Mouse (Mus musculus) stomach, embryonic 15.5 days (tissue): ENCODE measurements around the gene Mat2a. TPM values are rescaled to one million over a fixed set of nuclear protein-coding genes. Genes with fewer than 3 reads are reported as not detected.
"Not testable (repeated sequence)": the region's sequence is repeated elsewhere in the genome, so short reads cannot be mapped to it uniquely, and the experiment has no call there.

Experiments
- ATAC-seq: fragments of 200-750 bp; cut with Nextera tagmentation; 2 replicates; pipeline ENCODE4 v1.8.0; 2017; ENCODE audit warnings: low read depth, moderate number of reproducible peaks, moderate TSS enrichment; ENCODE audit not compliant: insufficient read depth, low FRiP score
- H3K27ac ChIP-seq: fragments of 300-500 bp; sonication (generic); 2 replicates; pipeline ENCODE4 v1.5.1; 2015; ENCODE audit warnings: mild to moderate bottlenecking, inconsistent platforms
- H3K27me3 ChIP-seq: fragments of 300-500 bp; sonication (generic); replicated peaks from 2 replicates; pipeline ENCODE4 v1.6.1; 2015; ENCODE audit warnings: inconsistent platforms
- H3K36me3 ChIP-seq: fragments of 300-500 bp; sonication (generic); 2 replicates; pipeline ENCODE4 v1.6.1; 2015; ENCODE audit warnings: inconsistent platforms
- H3K4me1 ChIP-seq: fragments of 300-500 bp; sonication (generic); 2 replicates; pipeline ENCODE4 v1.6.1; 2015; ENCODE audit warnings: inconsistent platforms
- H3K4me2 ChIP-seq: fragments of 300-500 bp; sonication (generic); 2 replicates; pipeline ENCODE4 v1.6.1; 2015; ENCODE audit warnings: mild to moderate bottlenecking, inconsistent platforms
- H3K4me3 ChIP-seq: fragments of 300-500 bp; sonication (generic); replicated peaks from 2 replicates; pipeline ENCODE4 v1.5.1; 2015; ENCODE audit warnings: inconsistent platforms
- H3K9ac ChIP-seq: fragments of 300-500 bp; sonication (generic); 2 replicates; pipeline ENCODE4 v1.6.1; 2015; ENCODE audit warnings: inconsistent platforms
- H3K9me3 ChIP-seq: fragments of 300-500 bp; sonication (generic); 2 replicates; pipeline ENCODE4 v1.6.1; 2016; ENCODE audit warnings: inconsistent platforms
- WGBS: fragments of 180-500 bp; shearing (Covaris S2); methylation state at CpG from one replicate; pipeline ENCODE4 v1.1.7; 2015; 5-methylcytosine and 5-hydroxymethylcytosine counted together
- polyA plus RNA-seq: library from polyadenylated mRNA; unstranded; fragments of >200 nt; fragmentation: Nextera tagmentation; extraction: Ambion mirVana; gene quantifications from 2 replicates; pipeline ENCODE4 v1.2.1, GENCODE M21; 2015

Gene Mat2a
- 284 and 306 TPM in 2 replicates for polyA plus RNA-seq

DNA sequence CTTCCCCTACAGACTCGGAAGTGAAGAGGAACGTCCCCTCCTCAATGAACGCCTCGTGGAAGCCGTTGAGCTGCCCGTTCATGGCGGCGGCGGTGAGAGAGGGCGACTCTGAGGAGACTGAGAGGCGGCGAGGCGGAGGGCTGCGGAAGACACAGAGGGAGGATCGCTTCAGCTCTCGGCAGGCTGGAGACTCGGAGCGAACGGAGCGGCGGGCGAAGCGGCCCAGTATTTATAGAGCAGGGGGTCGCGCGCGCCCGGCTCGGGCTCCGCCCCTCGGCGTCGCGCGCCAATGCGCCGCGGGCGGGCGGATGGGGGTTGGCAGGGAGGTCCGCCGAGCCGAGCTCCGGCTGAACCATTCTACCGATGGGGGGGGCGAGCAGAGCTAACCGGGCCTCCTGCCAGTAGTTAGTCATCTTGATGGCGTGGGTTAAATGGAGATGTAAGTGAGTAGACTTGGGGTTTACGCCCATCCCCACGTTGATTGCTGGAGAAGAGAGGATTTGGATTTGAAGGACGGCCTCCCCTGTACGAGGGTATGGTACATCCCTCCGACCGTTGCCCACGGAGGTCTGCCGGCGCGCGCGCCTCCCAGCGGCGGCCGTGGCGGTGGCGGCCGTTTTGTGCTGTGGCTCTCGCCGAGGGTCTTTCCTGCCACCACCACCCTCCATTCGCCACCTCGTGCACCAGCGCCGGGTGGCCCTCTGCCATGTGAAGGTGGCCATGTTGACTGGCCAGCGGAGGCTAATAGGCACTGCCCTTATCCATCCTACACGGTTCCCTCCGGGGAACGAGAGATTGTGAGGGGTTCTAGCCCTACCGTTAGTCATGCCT is at the start of gene Mat2a:
Mat2a (minus strand) TSS at position 204 of the 831 bp plus-strand sequence.
- peak within 1 kb of the TSS; percentile 100 for H3K9ac ChIP-seq
- peak within 1 kb of the TSS; percentile 100 for H3K27ac ChIP-seq
- WGBS = under 1% methylated on average over 76 of the region's 77 CpGs
- peaks cover 20% of the 10 kb centered on the region for H3K36me3 ChIP-seq
- peaks cover 15% of the 10 kb centered on the region for H3K4me1 ChIP-seq
- H3K4me2 ChIP-seq = peak within 1 kb of the TSS; percentile 83
- peak within 1 kb of the TSS; percentile 99 for H3K4me3 ChIP-seq
- H3K9me3 ChIP-seq = no peaks in the 10 kb centered on the region
- H3K27me3 ChIP-seq = no peaks in the 10 kb centered on the region
- peak; percentile 89 for ATAC-seq

DNA sequence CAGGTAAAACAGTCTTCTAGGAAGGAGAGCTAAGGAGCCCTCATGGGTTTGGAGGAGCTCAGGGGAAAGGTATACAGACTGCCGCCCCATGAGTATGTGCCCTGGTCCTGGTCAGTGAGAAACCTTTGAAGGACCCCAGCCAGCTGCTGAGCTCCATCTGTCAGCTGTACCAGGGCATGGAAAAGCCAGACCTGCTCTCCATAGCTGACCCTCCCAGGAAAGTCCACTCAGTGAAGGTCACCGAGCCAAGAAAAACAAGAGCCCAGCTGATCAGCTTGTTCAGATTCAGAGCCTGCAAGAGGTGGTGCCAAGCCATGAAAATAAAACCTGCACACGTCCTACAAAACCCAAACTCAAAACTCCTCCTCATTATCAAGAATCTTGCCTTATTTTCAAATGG is 49.5 kb upstream of the Mat2a start:
- ATAC-seq = no peak

DNA sequence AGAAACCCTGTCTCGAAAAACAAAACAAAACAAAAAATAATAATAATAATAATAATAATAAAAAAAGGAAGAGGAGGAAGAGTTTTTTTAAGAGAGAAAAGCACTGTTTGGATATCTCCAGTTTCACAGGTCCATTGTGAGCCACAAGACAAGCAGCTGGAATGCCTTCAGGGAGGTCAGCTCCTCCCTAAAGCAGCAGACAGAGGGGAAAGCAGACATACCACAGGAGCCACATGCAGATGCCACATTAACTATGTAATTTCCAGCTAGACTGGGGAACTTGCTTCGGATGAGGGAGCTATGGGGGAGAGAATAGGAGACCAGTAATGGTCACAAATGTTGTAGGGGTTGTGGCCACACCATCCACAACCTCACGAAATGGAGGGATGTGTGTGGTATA is 47.9 kb upstream of the Mat2a start:
- Histone ChIP-seq H3K9me3 (no peaks in the 10 kb centered on the region), H3K36me3 (no peaks in the 10 kb centered on the region), H3K4me1 (no peaks in the 10 kb centered on the region), H3K4me3 (no peak overlapping the region), H3K27me3 (no peaks in the 10 kb centered on the region), H3K4me2 (no peak overlapping the region), H3K9ac (no peak overlapping the region), H3K27ac (no peak overlapping the region)
- WGBS = 56% methylated on average over 3 of the region's 3 CpGs
- ATAC-seq = no peak

More for the DNA sequence above, 49.5 kb upstream of the Mat2a start:
- WGBS = 55% methylated on average over 3 of the region's 3 CpGs
- Histone ChIP-seq H3K4me1 (no peaks in the 10 kb centered on the region), H3K9ac (no peak overlapping the region), H3K9me3 (no peaks in the 10 kb centered on the region), H3K4me2 (no peak overlapping the region), H3K36me3 (no peaks in the 10 kb centered on the region), H3K27ac (no peak overlapping the region), H3K27me3 (no peaks in the 10 kb centered on the region), H3K4me3 (no peak overlapping the region)

DNA sequence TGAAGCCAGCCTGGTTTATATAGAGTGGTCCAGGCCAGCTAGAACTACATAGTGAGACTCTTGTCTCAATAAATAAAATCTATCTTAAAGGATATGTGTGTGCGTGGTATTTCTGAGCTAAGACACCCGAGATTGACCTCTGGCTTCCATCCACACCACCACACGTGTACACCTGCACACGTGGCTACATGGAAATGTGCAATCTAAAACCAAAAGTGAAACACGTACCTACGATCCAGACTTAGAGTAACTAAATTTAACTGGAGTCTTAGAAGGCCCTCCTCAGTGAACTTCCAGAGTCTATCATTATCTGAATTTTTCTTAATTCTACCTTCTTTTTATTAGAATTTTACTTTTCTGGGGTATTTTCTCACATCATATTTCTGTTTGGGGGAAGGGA is 46.9 kb upstream of the Mat2a start:
- ATAC-seq = no peak
- Histone ChIP-seq H3K9ac (no peak overlapping the region), H3K4me1 (no peaks in the 10 kb centered on the region)

DNA sequence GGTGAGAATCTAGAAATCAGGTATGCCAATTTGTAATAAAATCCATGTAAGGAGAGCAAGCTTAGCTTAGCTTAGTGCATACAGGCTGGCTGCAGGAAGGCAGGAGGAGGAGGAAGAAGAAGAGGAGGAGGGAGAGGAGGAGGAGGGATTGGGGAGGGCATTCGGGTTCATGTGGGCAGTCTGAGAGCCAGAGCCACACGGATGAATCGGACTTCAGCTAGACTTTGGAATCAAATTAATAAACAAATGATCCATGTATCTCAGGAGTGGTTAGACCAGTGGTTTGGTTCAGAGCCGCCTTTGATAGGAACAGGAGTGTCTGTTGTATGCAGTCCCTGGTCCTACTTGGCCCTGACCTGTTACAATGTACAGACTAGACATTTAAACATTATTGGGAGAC is 45.5 kb upstream of the Mat2a start:
- Histone ChIP-seq H3K27ac (no peak overlapping the region), H3K4me3 (no peak overlapping the region), H3K4me1 (no peaks in the 10 kb centered on the region), H3K9me3 (no peaks in the 10 kb centered on the region), H3K27me3 (no peaks in the 10 kb centered on the region), H3K4me2 (no peak overlapping the region), H3K9ac (no peak overlapping the region), H3K36me3 (no peaks in the 10 kb centered on the region)
- ATAC-seq = no peak
- 50% methylated on average over 4 of the region's 4 CpGs for WGBS

More for the DNA sequence above, 46.9 kb upstream of the Mat2a start:
- 83% methylated on average over 6 of the region's 6 CpGs for WGBS
- no peaks in the 10 kb centered on the region for H3K9me3 ChIP-seq
- no peak overlapping the region for H3K27ac ChIP-seq
- no peaks in the 10 kb centered on the region for H3K36me3 ChIP-seq
- H3K4me2 ChIP-seq = no peak overlapping the region
- no peak overlapping the region for H3K4me3 ChIP-seq
- H3K27me3 ChIP-seq = no peaks in the 10 kb centered on the region

DNA sequence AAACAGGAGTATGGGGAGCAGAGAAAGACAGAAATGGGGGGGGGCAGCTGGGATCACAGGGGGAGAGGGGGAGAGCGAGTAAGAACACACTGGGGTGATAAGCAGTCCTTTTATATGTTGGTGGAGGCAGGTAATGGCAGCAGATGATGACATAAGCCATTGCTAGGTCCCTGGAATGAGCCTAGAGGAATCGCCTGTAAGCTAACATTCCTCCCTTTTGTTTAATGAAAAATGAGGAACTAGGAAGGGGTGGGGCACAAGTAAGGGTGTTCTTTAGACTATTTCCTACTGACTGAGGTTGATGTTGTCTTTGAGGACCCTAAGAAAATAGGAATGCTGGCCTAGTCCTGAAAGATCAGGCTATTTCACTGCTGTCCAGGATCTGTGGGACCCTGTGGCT is 42.8 kb upstream of the Mat2a start:
- Histone ChIP-seq H3K27ac (no peak overlapping the region), H3K9me3 (no peaks in the 10 kb centered on the region), H3K27me3 (no peaks in the 10 kb centered on the region), H3K4me2 (no peak overlapping the region), H3K36me3 (no peaks in the 10 kb centered on the region), H3K4me1 (no peaks in the 10 kb centered on the region), H3K9ac (no peak overlapping the region), H3K4me3 (no peak overlapping the region)
- WGBS = 59% methylated on average over 2 of the region's 2 CpGs
- no peak for ATAC-seq

DNA sequence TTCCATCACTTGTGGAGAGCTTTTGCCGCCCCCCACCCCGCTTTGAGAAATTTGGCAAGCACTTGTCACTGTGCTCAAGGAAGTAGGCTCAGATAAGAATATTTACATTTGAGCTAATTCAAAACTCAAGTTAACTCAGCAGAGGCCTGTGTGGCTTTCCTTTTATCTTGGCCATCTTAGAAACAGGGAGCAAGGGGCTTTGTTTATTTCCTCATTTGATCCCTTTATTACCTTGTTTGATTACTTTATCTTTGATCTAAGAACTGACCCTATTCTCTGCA is 41.0 kb upstream of the Mat2a start:
- H3K36me3 ChIP-seq = no peaks in the 10 kb centered on the region
- no peak for ATAC-seq
- H3K4me3 ChIP-seq = no peak overlapping the region
- no peaks in the 10 kb centered on the region for H3K27me3 ChIP-seq
- WGBS = 62% methylated on average over 2 of the region's 2 CpGs
- H3K27ac ChIP-seq = no peak overlapping the region
- 0 out of 2 replicates have a peak, but pooled peaks cover 2% of the 10 kb centered on the region for H3K4me1 ChIP-seq
- H3K9me3 ChIP-seq = no peaks in the 10 kb centered on the region
- H3K9ac ChIP-seq = no peak overlapping the region
- no peak overlapping the region for H3K4me2 ChIP-seq

DNA sequence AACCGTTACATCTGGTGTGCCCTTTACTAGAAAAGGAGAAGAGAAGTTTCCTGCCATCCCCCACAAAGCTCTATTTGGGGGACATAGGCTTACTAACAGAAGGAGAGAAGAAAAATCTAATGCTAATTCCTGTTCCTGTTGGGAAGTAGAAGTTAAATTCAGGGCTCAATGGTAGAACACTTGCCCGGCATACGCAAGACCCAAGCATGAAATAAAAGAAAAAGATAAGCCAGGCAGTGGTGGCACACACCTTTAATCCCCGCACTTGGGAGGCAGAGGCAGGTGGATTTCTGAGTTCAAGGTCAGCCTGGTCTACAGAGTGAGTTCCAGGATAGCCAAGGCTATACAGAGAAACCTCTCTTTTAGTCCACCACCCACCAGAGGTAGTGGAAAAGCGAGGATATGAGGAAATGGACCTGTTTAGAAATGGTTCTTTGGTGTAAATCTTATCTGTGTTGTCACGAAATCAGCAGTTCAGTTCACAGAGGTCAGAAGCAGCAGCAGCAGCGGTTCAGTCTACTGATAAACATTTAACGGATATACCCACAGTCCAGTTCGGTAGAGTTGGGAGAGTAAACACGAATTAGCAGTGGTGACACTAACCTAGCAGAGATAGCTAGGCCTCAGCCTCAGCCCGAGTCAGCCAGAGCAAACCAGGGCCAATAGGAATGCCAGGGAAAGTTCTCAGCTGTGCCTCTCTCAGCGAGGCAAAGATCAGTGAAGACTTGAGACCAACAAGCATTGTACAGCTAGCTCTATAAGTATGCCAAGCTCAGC is 40.5 kb upstream of the Mat2a start:
- H3K27ac ChIP-seq = no peak overlapping the region
- H3K4me1 ChIP-seq = 0 out of 2 replicates have a peak, but pooled peaks cover 3% of the 10 kb centered on the region
- H3K4me2 ChIP-seq = no peak overlapping the region
- no peaks in the 10 kb centered on the region for H3K36me3 ChIP-seq
- no peak overlapping the region for H3K4me3 ChIP-seq
- no peaks in the 10 kb centered on the region for H3K9me3 ChIP-seq
- no peak overlapping the region for H3K9ac ChIP-seq
- ATAC-seq = no peak
- H3K27me3 ChIP-seq = no peaks in the 10 kb centered on the region
- 78% methylated on average over 12 of the region's 12 CpGs for WGBS

DNA sequence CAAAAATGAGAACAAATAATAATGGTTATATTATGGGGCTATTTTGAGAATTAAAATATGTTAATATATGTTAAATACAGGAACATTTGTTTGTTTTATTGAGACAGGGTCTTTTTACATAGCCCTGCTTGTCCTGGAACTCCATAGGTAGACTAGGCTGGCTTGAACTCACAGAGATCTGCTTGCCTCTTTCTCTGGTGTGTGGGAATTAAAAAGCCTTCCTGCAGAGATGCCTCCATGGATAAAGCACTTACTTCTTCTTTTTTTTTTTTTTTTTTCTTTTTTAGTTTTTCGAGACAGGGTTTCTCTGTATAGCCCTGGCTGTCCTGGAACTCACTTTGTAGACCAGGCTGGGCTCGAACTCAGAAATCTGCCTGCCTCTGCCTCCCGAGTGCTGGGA is 39.3 kb upstream of the Mat2a start:
- not testable (repeated sequence) for ATAC-seq, H3K36me3 ChIP-seq, H3K4me1 ChIP-seq, H3K27ac ChIP-seq, H3K4me3 ChIP-seq, H3K4me2 ChIP-seq, H3K9me3 ChIP-seq, H3K9ac ChIP-seq, H3K27me3 ChIP-seq
- 95% methylated on average over 3 of the region's 3 CpGs for WGBS

DNA sequence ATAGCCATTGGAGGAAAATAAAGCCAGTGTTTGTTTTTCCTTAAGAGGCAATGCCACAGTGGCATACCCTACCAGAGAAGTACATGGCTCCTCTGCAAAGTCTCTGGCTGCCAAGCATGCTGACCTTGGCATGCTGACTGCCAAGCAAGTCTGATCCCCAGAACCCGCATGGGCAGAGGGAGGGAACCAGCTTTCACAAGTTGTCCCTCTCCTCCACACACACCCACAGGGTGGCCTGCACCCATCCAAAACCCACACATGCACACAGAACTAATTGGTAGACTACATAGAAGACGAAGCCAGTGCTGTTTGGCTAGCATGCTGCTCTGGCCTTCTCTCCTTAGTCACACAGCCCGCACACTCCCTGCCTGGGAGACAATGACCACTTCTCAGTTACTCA is 38.3 kb upstream of the Mat2a start:
- Histone ChIP-seq H3K27me3 (no peaks in the 10 kb centered on the region), H3K27ac (no peak overlapping the region), H3K36me3 (no peaks in the 10 kb centered on the region), H3K4me1 (0 out of 2 replicates have a peak, but pooled peaks cover 8% of the 10 kb centered on the region), H3K4me3 (no peak overlapping the region), H3K9me3 (no peaks in the 10 kb centered on the region), H3K4me2 (no peak overlapping the region), H3K9ac (no peak overlapping the region)
- no peak for ATAC-seq
- WGBS = 89% methylated on average over 3 of the region's 3 CpGs

DNA sequence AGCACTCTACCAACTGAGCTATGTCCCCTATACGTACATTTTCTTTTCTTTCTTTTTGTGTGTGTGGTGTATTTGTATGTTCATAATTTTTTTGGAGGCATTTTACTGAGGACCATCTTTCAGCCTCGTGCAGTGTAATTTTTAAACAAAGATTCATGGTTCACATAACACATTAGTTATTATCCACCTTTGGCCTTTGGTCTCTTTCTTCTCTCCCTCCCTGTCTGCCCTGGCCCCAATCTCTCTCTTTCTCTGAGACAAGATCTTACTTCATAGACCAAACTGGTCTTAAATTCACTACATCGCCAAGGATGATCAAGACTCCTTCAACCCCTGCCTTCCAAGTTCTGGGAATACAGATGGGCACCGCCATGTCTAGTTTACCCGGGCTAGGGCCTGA is 37.5 kb upstream of the Mat2a start:
- Histone ChIP-seq H3K4me3 (no peak overlapping the region), H3K9ac (no peak overlapping the region), H3K36me3 (no peaks in the 10 kb centered on the region), H3K27ac (no peak overlapping the region), H3K4me2 (no peak overlapping the region), H3K4me1 (0 out of 2 replicates have a peak, but pooled peaks cover 8% of the 10 kb centered on the region), H3K27me3 (no peaks in the 10 kb centered on the region), H3K9me3 (no peaks in the 10 kb centered on the region)
- no peak for ATAC-seq
- WGBS = 83% methylated on average over 5 of the region's 5 CpGs

DNA sequence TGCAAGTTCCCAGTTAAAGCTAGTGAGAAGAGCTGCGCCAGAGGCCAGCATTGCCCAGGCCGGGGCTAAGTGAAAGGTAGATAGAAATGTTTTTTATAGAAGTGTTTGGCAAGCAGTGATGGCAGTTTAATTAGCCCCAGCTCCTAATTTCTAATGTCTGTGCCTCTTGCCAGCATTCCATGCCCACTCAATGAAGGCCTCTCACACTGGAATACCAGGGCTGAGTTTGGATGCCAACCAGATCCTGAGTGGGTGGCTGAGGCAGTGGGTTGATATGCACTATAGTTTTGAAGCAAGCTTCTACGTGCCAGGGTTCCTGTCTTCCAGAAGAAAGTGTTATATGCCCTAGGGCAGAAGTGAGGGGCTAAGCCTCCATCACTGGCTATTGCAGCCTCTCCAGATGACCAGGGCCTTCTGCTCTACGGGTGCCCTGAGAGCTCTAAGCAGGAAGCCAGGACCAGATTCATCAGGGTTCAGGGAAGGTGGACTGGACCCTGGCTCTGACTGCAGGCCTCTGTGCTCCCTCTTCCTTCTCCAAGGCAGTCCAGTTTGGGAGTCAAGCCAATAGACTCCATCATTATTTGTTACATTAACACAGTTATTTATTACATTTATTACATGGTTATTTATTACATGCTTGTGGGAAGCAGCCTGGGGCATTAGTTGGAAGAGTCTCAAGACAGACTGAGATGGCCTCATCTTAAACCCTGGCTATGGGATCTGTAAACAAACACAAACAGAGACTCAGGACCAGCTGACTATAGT is 36.0 kb upstream of the Mat2a start:
- H3K27ac ChIP-seq = no peak overlapping the region
- H3K4me3 ChIP-seq = no peak overlapping the region
- H3K9me3 ChIP-seq = no peaks in the 10 kb centered on the region
- 80% methylated on average over 4 of the region's 4 CpGs for WGBS
- no peak overlapping the region for H3K4me2 ChIP-seq
- H3K36me3 ChIP-seq = no peaks in the 10 kb centered on the region
- H3K4me1 ChIP-seq = 0 out of 2 replicates have a peak, but pooled peaks cover 8% of the 10 kb centered on the region
- no peak for ATAC-seq
- no peaks in the 10 kb centered on the region for H3K27me3 ChIP-seq
- H3K9ac ChIP-seq = no peak overlapping the region
